Mouse (Mus musculus): ENCODE measurements around the gene Cotl1. TPM values are rescaled to one million over a fixed set of nuclear protein-coding genes. Genes with fewer than 3 reads are reported as not detected.

The Cotl1 gene
- polyA plus RNA-seq, 1 experiment from 2014 or later: 101 TPM

- ATAC-seq (replicated peaks; ENCODE audit: low FRiP score, low read depth): 0 out of 2 replicates have a peak, but pooled peaks have one; percentile 68
- 0 out of 2 replicates have a peak, but pooled peaks cover 7% of the 10 kb centered on the region for H3K36me3 ChIP-seq (ENCODE audit: insufficient read depth, low read length)
- WGBS: 67% methylated on average over 7 of the region's 7 CpGs
These were observed 21.0 kb downstream of the Cotl1 start for GRCm38 (mm10) chr8:119819316-119819715.

GRCm38 (mm10) chr8:119817446-119817845 lies 22.9 kb downstream of the Cotl1 start:
- Histone ChIP-seq H3K27ac (no peak overlapping the region), H3K4me2 (ENCODE audit: low read length) (no peak overlapping the region), H3K4me3 (replicated peaks; ENCODE audit: low read depth, low read length) (no peak overlapping the region), H3K9me3 (replicated peaks; ENCODE audit: low read length) (no peaks in the 10 kb centered on the region), H3K4me1 (replicated peaks; ENCODE audit: insufficient read depth, low read length) (peaks cover 21% of the 10 kb centered on the region), H3K36me3 (ENCODE audit: insufficient read depth, low read length) (0 out of 2 replicates have a peak, but pooled peaks cover 7% of the 10 kb centered on the region), H3K27me3 (ENCODE audit: insufficient read depth, low read length) (no peaks in the 10 kb centered on the region), H3K9ac (ENCODE audit: low read depth, low read length) (no peak overlapping the region)
- 43% methylated on average over 12 of the region's 12 CpGs for WGBS
- DNase-seq (ENCODE audit: low spot score) (no peak), ATAC-seq (replicated peaks; ENCODE audit: low FRiP score, low read depth) (no peak)
- no peak for TF ChIP-seq CTCF (IDR thresholded peaks at IDR 0.05; ENCODE audit: low read depth)

More at GRCm38 (mm10) chr8:119819316-119819715, 21.0 kb downstream of the Cotl1 start:
- TF ChIP-seq CTCF (IDR thresholded peaks at IDR 0.05; ENCODE audit: low read depth): no peak
- no peak for DNase-seq (ENCODE audit: low spot score)
- Histone ChIP-seq H3K4me3 (replicated peaks; ENCODE audit: low read depth, low read length) (no peak overlapping the region), H3K4me1 (replicated peaks; ENCODE audit: insufficient read depth, low read length) (peaks cover 6% of the 10 kb centered on the region), H3K9me3 (replicated peaks; ENCODE audit: low read length) (no peaks in the 10 kb centered on the region), H3K9ac (ENCODE audit: low read depth, low read length) (no peak overlapping the region), H3K27me3 (ENCODE audit: insufficient read depth, low read length) (no peaks in the 10 kb centered on the region), H3K27ac (peak overlapping the region; percentile 25; the same call in 1 of the 2 replicates), H3K4me2 (ENCODE audit: low read length) (no peak overlapping the region)

- no peak overlapping the region for H3K4me2 ChIP-seq (ENCODE audit: low read length)
- no peaks in the 10 kb centered on the region for H3K9me3 ChIP-seq (replicated peaks; ENCODE audit: low read length)
- no peak for TF ChIP-seq CTCF (IDR thresholded peaks at IDR 0.05; ENCODE audit: low read depth)
- H3K27me3 ChIP-seq (ENCODE audit: insufficient read depth, low read length): no peaks in the 10 kb centered on the region
- H3K4me1 ChIP-seq (replicated peaks; ENCODE audit: insufficient read depth, low read length): peaks cover 21% of the 10 kb centered on the region
- ATAC-seq (replicated peaks; ENCODE audit: low FRiP score, low read depth) (no peak), DNase-seq (ENCODE audit: low spot score) (no peak)
- H3K9ac ChIP-seq (ENCODE audit: low read depth, low read length): no peak overlapping the region
- no peaks in the 10 kb centered on the region for H3K36me3 ChIP-seq (ENCODE audit: insufficient read depth, low read length)
- no peak overlapping the region for H3K27ac ChIP-seq
- no peak overlapping the region for H3K4me3 ChIP-seq (replicated peaks; ENCODE audit: low read depth, low read length)
- 71% methylated on average over 6 of the region's 6 CpGs for WGBS
These were observed 24.1 kb downstream of the Cotl1 start for GRCm38 (mm10) chr8:119816219-119816618.

- peaks cover 21% of the 10 kb centered on the region for H3K4me1 ChIP-seq (replicated peaks; ENCODE audit: insufficient read depth, low read length)
- H3K36me3 ChIP-seq (ENCODE audit: insufficient read depth, low read length): no peaks in the 10 kb centered on the region
- no peaks in the 10 kb centered on the region for H3K27me3 ChIP-seq (ENCODE audit: insufficient read depth, low read length)
- H3K9ac ChIP-seq (ENCODE audit: low read depth, low read length): 0 out of 2 replicates have a peak overlapping the region, but pooled peaks have one; percentile 18
- H3K4me3 ChIP-seq (replicated peaks; ENCODE audit: low read depth, low read length): no peak overlapping the region
- 49% methylated on average over 12 of the region's 12 CpGs for WGBS
- no peak overlapping the region; the same call in 1 of the 2 replicates for H3K4me2 ChIP-seq (ENCODE audit: low read length)
- TF ChIP-seq CTCF (IDR thresholded peaks at IDR 0.05; ENCODE audit: low read depth): no peak
- H3K9me3 ChIP-seq (replicated peaks; ENCODE audit: low read length): no peaks in the 10 kb centered on the region
- peak overlapping the region; percentile 56; the same call in 1 of the 2 replicates for H3K27ac ChIP-seq
- ATAC-seq (replicated peaks; ENCODE audit: low FRiP score, low read depth): peak; percentile 13; the same call in 1 of the 2 replicates
- peak; percentile 47 for DNase-seq (ENCODE audit: low spot score)
These were observed 27.5 kb downstream of the Cotl1 start for GRCm38 (mm10) chr8:119812650-119813431.

- H3K9ac ChIP-seq (ENCODE audit: low read depth, low read length): no peak overlapping the region
- 48% methylated on average over 6 of the region's 6 CpGs for WGBS
- ATAC-seq (replicated peaks; ENCODE audit: low FRiP score, low read depth) (no peak), DNase-seq (ENCODE audit: low spot score) (peak; percentile 44)
- peak; percentile 42; the same call in 1 of the 2 replicates for TF ChIP-seq CTCF (IDR thresholded peaks at IDR 0.05; ENCODE audit: low read depth)
- H3K27ac ChIP-seq: 0 out of 2 replicates have a peak overlapping the region, but pooled peaks have one; percentile 27
- H3K4me2 ChIP-seq (ENCODE audit: low read length): no peak overlapping the region
- H3K9me3 ChIP-seq (replicated peaks; ENCODE audit: low read length): no peaks in the 10 kb centered on the region
- no peaks in the 10 kb centered on the region for H3K27me3 ChIP-seq (ENCODE audit: insufficient read depth, low read length)
- no peak overlapping the region for H3K4me3 ChIP-seq (replicated peaks; ENCODE audit: low read depth, low read length)
- no peaks in the 10 kb centered on the region for H3K36me3 ChIP-seq (ENCODE audit: insufficient read depth, low read length)
- peaks cover 19% of the 10 kb centered on the region for H3K4me1 ChIP-seq (replicated peaks; ENCODE audit: insufficient read depth, low read length)
These were observed 28.4 kb downstream of the Cotl1 start for GRCm38 (mm10) chr8:119811925-119812324.

- 85% methylated on average over 14 of the region's 14 CpGs for WGBS
- no peak overlapping the region for H3K4me2 ChIP-seq (ENCODE audit: low read length)
- no peaks in the 10 kb centered on the region for H3K36me3 ChIP-seq (ENCODE audit: insufficient read depth, low read length)
- H3K27me3 ChIP-seq (ENCODE audit: insufficient read depth, low read length): no peaks in the 10 kb centered on the region
- H3K4me1 ChIP-seq (replicated peaks; ENCODE audit: insufficient read depth, low read length): peaks cover 16% of the 10 kb centered on the region
- H3K4me3 ChIP-seq (replicated peaks; ENCODE audit: low read depth, low read length): no peak overlapping the region
- TF ChIP-seq CTCF (IDR thresholded peaks at IDR 0.05; ENCODE audit: low read depth): no peak
- H3K9me3 ChIP-seq (replicated peaks; ENCODE audit: low read length): no peaks in the 10 kb centered on the region
- H3K27ac ChIP-seq: no peak overlapping the region
- ATAC-seq (replicated peaks; ENCODE audit: low FRiP score, low read depth) (no peak), DNase-seq (ENCODE audit: low spot score) (no peak)
- H3K9ac ChIP-seq (ENCODE audit: low read depth, low read length): no peak overlapping the region
These were observed 29.3 kb downstream of the Cotl1 start for GRCm38 (mm10) chr8:119810953-119811499.
